Mouse (Mus musculus): ENCODE measurements at regions not wholly inside any gene's neighbourhood (a gene's known extent, or its start where the extent isn't known, plus 50 kb on each side); places are given as distances from the start of the nearest gene placed in this dataset.

- Histone ChIP-seq H3K4me3 (no peak overlapping the region), H3K4me1 (peaks cover 8% of the 10 kb centered on the region; the same call in 1 of the 2 replicates), H3K36me3 (no peaks in the 10 kb centered on the region), H3K27me3 (no peaks in the 10 kb centered on the region), H3K9me3 (0 out of 2 replicates have a peak, but pooled peaks cover 4% of the 10 kb centered on the region), H3K9ac (no peak overlapping the region), H3K4me2 (replicated peaks) (no peak overlapping the region), H3K27ac (no peak overlapping the region)
- no peak for ATAC-seq (ENCODE audit: insufficient number of reproducible peaks, insufficient read depth, low FRiP score, low TSS enrichment)
- 73% methylated on average over 6 of the region's 6 CpGs for WGBS
Measured at GRCm38 (mm10) chr9:13933404-13933803, 105.9 kb downstream of the Fam76b start.

- Histone ChIP-seq H3K4me1 (0 out of 2 replicates have a peak, but pooled peaks cover 2% of the 10 kb centered on the region), H3K9ac (no peak overlapping the region), H3K4me2 (replicated peaks) (no peak overlapping the region), H3K27me3 (no peaks in the 10 kb centered on the region), H3K36me3 (no peaks in the 10 kb centered on the region), H3K4me3 (no peak overlapping the region), H3K27ac (no peak overlapping the region), H3K9me3 (no peaks in the 10 kb centered on the region)
- WGBS: 87% methylated on average over 2 of the region's 2 CpGs
- no peak for ATAC-seq (ENCODE audit: insufficient number of reproducible peaks, insufficient read depth, low FRiP score, low TSS enrichment)
Measured at GRCm38 (mm10) chr9:13937301-13937700, 109.8 kb downstream of the Fam76b start.

- no peak overlapping the region for H3K4me2 ChIP-seq (replicated peaks)
- whole genome bisulfite sequencing: 73% methylated on average over 3 of the region's 3 CpGs
- H3K4me3 ChIP-seq: no peak overlapping the region
- no peak overlapping the region for H3K9ac ChIP-seq
- H3K4me1 ChIP-seq: no peaks in the 10 kb centered on the region
- no peaks in the 10 kb centered on the region for H3K9me3 ChIP-seq
- H3K27me3 ChIP-seq: no peaks in the 10 kb centered on the region
- H3K27ac ChIP-seq: no peak overlapping the region
- ATAC-seq (ENCODE audit: insufficient number of reproducible peaks, insufficient read depth, low FRiP score, low TSS enrichment): no peak
- no peaks in the 10 kb centered on the region for H3K36me3 ChIP-seq
Measured at GRCm38 (mm10) chr9:13946519-13946918, 119.0 kb downstream of the Fam76b start.

- Histone ChIP-seq H3K4me2 (replicated peaks) (no peak overlapping the region), H3K9ac (no peak overlapping the region), H3K27me3 (no peaks in the 10 kb centered on the region), H3K4me1 (no peaks in the 10 kb centered on the region), H3K36me3 (no peaks in the 10 kb centered on the region), H3K4me3 (no peak overlapping the region), H3K9me3 (no peaks in the 10 kb centered on the region), H3K27ac (no peak overlapping the region)
- no peak for ATAC-seq (ENCODE audit: insufficient number of reproducible peaks, insufficient read depth, low FRiP score, low TSS enrichment)
Measured at GRCm38 (mm10) chr9:13952157-13952556, 124.6 kb downstream of the Fam76b start.

GRCm38 (mm10) chr9:13963140-13963763 is 135.7 kb downstream of the Fam76b start:
- Histone ChIP-seq H3K4me1 (no peaks in the 10 kb centered on the region), H3K36me3 (no peaks in the 10 kb centered on the region), H3K4me2 (replicated peaks) (no peak overlapping the region), H3K9ac (no peak overlapping the region), H3K9me3 (no peaks in the 10 kb centered on the region), H3K27ac (no peak overlapping the region; the same call in 1 of the 2 replicates), H3K27me3 (no peaks in the 10 kb centered on the region), H3K4me3 (no peak overlapping the region)
- WGBS: 53% methylated on average over 7 of the region's 7 CpGs
- peak; percentile 79 for ATAC-seq (ENCODE audit: insufficient number of reproducible peaks, insufficient read depth, low FRiP score, low TSS enrichment)

- Histone ChIP-seq H3K9ac (no peak overlapping the region), H3K36me3 (no peaks in the 10 kb centered on the region), H3K4me1 (no peaks in the 10 kb centered on the region), H3K27me3 (no peaks in the 10 kb centered on the region), H3K9me3 (no peaks in the 10 kb centered on the region), H3K4me2 (replicated peaks) (no peak overlapping the region), H3K4me3 (no peak overlapping the region), H3K27ac (no peak overlapping the region; the same call in 1 of the 2 replicates)
- WGBS: 74% methylated on average over 3 of the region's 3 CpGs
- ATAC-seq (ENCODE audit: insufficient number of reproducible peaks, insufficient read depth, low FRiP score, low TSS enrichment): no peak
Measured at GRCm38 (mm10) chr9:13963796-13964195, 136.3 kb downstream of the Fam76b start.

GRCm38 (mm10) chr9:13964256-13964655 is 136.7 kb downstream of the Fam76b start:
- no peak for ATAC-seq (ENCODE audit: insufficient number of reproducible peaks, insufficient read depth, low FRiP score, low TSS enrichment)
- 85% methylated on average over 4 of the region's 4 CpGs for WGBS
- no peak overlapping the region for H3K27ac ChIP-seq
- H3K4me1 ChIP-seq: 0 out of 2 replicates have a peak, but pooled peaks cover under 1% of the 10 kb centered on the region
- H3K9ac ChIP-seq: no peak overlapping the region
- no peaks in the 10 kb centered on the region for H3K9me3 ChIP-seq
- no peaks in the 10 kb centered on the region for H3K36me3 ChIP-seq
- no peaks in the 10 kb centered on the region for H3K27me3 ChIP-seq
- no peak overlapping the region for H3K4me2 ChIP-seq (replicated peaks)
- H3K4me3 ChIP-seq: no peak overlapping the region

GRCm38 (mm10) chr9:13966212-13966611 is 138.7 kb downstream of the Fam76b start:
- Histone ChIP-seq H3K4me3 (no peak overlapping the region), H3K36me3 (no peaks in the 10 kb centered on the region), H3K9me3 (no peaks in the 10 kb centered on the region), H3K9ac (no peak overlapping the region), H3K4me2 (replicated peaks) (no peak overlapping the region), H3K27ac (no peak overlapping the region), H3K27me3 (no peaks in the 10 kb centered on the region), H3K4me1 (0 out of 2 replicates have a peak, but pooled peaks cover 4% of the 10 kb centered on the region)
- WGBS: 94% methylated on average over 1 of the region's 1 CpGs
- ATAC-seq (ENCODE audit: insufficient number of reproducible peaks, insufficient read depth, low FRiP score, low TSS enrichment): no peak

GRCm38 (mm10) chr9:13969262-13969661 is 141.7 kb downstream of the Fam76b start:
- Histone ChIP-seq H3K4me3 (no peak overlapping the region), H3K9ac (no peak overlapping the region), H3K4me2 (replicated peaks) (no peak overlapping the region), H3K36me3 (no peaks in the 10 kb centered on the region), H3K4me1 (0 out of 2 replicates have a peak, but pooled peaks cover 4% of the 10 kb centered on the region), H3K27ac (no peak overlapping the region), H3K27me3 (no peaks in the 10 kb centered on the region), H3K9me3 (no peaks in the 10 kb centered on the region)
- WGBS: 55% methylated on average over 1 of the region's 1 CpGs
- no peak for ATAC-seq (ENCODE audit: insufficient number of reproducible peaks, insufficient read depth, low FRiP score, low TSS enrichment)

GRCm38 (mm10) chr9:13973600-13973999 is 146.1 kb downstream of the Fam76b start:
- H3K4me3 ChIP-seq: no peak overlapping the region
- no peak overlapping the region for H3K4me2 ChIP-seq (replicated peaks)
- H3K36me3 ChIP-seq: no peaks in the 10 kb centered on the region
- H3K27me3 ChIP-seq: no peaks in the 10 kb centered on the region
- 0 out of 2 replicates have a peak, but pooled peaks cover 4% of the 10 kb centered on the region for H3K4me1 ChIP-seq
- no peak overlapping the region for H3K27ac ChIP-seq
- WGBS: 69% methylated on average over 4 of the region's 4 CpGs
- ATAC-seq (ENCODE audit: insufficient number of reproducible peaks, insufficient read depth, low FRiP score, low TSS enrichment): no peak
- H3K9ac ChIP-seq: no peak overlapping the region
- H3K9me3 ChIP-seq: no peaks in the 10 kb centered on the region

GRCm38 (mm10) chr9:13974870-13975269 is 147.4 kb downstream of the Fam76b start:
- Histone ChIP-seq H3K9me3 (no peaks in the 10 kb centered on the region), H3K36me3 (no peaks in the 10 kb centered on the region), H3K9ac (no peak overlapping the region), H3K4me1 (no peaks in the 10 kb centered on the region), H3K27me3 (no peaks in the 10 kb centered on the region), H3K4me3 (no peak overlapping the region), H3K4me2 (replicated peaks) (no peak overlapping the region), H3K27ac (no peak overlapping the region)
- ATAC-seq (ENCODE audit: insufficient number of reproducible peaks, insufficient read depth, low FRiP score, low TSS enrichment): no peak
- 78% methylated on average over 1 of the region's 1 CpGs for WGBS

GRCm38 (mm10) chr9:13978842-13979241 is 151.3 kb downstream of the Fam76b start:
- no peak for ATAC-seq (ENCODE audit: insufficient number of reproducible peaks, insufficient read depth, low FRiP score, low TSS enrichment)
- Histone ChIP-seq H3K4me3 (no peak overlapping the region), H3K36me3 (no peaks in the 10 kb centered on the region), H3K4me1 (no peaks in the 10 kb centered on the region), H3K4me2 (replicated peaks) (no peak overlapping the region), H3K27me3 (no peaks in the 10 kb centered on the region), H3K9ac (no peak overlapping the region), H3K27ac (no peak overlapping the region), H3K9me3 (no peaks in the 10 kb centered on the region)
- WGBS: 55% methylated on average over 6 of the region's 6 CpGs

Data from embryonic facial prominence, embryonic 12.5 days (tissue).